Mouse (Mus musculus) ES-Bruce4 (cell line): ENCODE data around the gene Ceacam18.
"Not testable (repeated sequence)": the region's sequence is repeated elsewhere in the genome, so short reads cannot be mapped to it uniquely, and the experiment has no call there.

Experiments used
- CTCF ChIP-seq: IDR thresholded peaks from one replicate; pipeline ENCODE4 v1.8.1; 2011; ENCODE audit warnings: low read depth, low read length
- EP300 ChIP-seq: IDR thresholded peaks from 2 replicates; pipeline ENCODE4 v1.6.1; 2011; ENCODE audit warnings: low read depth, low read length; ENCODE audit not compliant: insufficient read depth
- POLR2A ChIP-seq: IDR thresholded peaks from one replicate; pipeline ENCODE4 v1.8.1; 2011; ENCODE audit warnings: low read length; ENCODE audit not compliant: insufficient read depth

- TF ChIP-seq EP300, POLR2A: not testable (repeated sequence)
- peak; percentile 29 for TF ChIP-seq CTCF
These were observed 48.0 kb downstream of the Ceacam18 start for GRCm38 (mm10) chr7:43682511-43682910.
